Mouse (Mus musculus): ENCODE results near the gene Samd11.

DNA sequence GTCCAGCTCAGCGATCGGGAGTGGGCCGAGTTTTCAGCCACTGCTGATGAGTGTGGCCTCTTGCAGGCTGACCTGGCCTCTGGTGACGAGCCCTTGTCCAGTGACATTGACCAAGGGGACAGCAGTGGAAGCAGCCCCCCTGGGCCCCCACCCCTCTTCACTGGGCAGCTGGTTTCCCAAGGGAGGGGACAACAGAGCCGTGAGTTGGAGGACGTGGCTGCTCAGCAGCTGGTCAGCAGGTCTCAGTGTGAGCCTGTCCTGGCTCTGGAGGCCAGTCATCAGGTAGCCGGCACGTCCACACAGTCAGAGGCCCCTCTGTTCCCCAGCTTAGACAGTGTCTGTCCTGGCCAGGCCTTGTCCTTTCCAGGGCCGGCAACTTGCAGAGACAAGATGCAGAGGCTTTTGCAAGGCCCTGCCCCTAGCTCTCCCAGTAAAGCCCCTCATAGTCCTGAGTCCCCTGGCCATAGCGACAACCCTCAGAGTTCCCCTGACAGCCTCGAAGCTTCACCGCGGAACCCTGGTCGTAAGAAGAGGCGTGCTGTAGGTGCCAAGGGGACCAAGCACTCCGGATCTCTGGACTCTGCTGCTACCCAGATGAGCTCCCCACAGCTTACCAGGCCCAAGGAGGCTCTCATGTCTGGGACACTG is 38.3 kb downstream of the Samd11 start:
- TF ChIP-seq POLR2A (IDR thresholded peaks at IDR 0.05; ENCODE audit: low read depth, low read length) = no peak
- no peak for TF ChIP-seq CTCF (IDR thresholded peaks at IDR 0.05; ENCODE audit: extremely low read depth, insufficient read length, insufficient replicate concordance, low read depth, low read length)
